Mouse (Mus musculus) fibroblast of lung, adult 2 months (primary cell): Measurements from ENCODE around the gene Btbd19.
A peak's percentile ranks its signal among the peaks of the same experiment; 100 is the strongest.

Source experiments
- DNase-seq: peaks from one replicate; pipeline ENCODE4 v3.0.0-alpha.2; 2011; ENCODE audit warnings: low read depth

Gene Btbd19

DNA sequence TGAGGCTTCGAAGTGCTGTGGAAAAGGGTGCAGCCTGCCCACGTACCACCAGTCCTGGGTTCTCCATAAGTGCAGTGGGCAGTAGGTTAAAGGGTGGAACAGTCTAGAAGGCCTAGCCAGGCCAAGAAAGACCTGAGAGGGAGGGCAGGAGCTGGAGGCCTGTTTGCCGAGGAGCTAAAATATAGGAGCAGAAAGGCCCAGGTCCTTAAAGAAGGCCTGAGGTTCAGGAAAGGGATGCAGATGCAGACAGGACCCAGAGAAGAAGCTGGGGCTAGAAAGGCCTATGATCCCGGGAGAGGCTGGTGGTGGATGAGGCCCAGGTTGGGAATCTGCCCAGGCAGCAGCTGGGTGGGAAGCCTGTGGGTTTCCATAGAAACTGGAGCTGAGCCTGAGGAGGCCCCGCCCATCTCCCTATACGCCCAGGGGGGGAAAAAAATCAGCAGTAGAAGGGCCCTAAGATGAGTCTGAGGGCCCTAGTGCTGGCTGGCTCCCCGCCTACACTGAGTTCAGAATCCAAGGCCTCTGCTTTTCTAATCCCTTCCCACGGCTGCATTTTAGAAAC lies at the start of gene Btbd19:
TSS of gene Btbd19 (minus strand) at position 378 of the 562 bp plus-strand sequence.
- DNase-seq = peak; percentile 67

DNA sequence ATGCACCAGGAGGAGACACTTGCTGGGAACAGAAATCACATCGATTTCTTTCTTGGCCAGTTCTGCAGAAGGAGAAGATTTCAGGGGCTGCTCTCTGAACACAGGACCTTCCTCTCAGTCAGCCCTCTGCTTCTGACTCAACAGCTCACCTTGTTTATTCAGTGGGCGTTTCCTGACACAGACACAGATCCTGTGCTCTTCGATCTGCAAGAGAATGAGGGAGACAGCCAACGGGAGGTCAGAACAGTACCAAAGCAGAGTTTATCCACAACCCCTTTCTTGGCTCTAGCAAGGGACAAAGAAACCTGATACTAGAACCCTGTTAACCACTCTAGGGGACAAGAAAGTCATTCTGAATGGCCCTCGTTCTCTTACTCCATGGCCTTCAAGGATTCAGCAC lies 44.4 kb upstream of the Btbd19 start:
- no peak for DNase-seq

DNA sequence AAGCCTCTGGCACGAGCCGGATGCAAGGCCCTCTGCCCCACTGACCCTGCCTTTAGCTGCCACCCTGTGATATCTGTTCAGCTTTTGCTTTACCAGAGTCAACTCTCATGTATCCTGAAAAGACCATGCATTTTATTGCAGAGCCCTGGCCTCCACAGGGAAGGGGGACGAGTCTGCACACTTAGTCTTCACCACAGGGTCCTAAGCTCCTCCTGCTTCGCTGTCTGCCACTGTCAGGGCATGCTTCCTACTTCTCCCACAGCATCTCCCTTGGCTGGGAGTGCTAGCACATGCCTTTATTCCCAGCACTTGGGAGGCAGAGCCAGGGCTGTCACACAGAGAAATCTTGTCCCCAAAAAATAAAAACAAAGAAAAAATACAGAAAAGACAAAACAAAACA lies 35.7 kb upstream of the Btbd19 start:
- no peak for DNase-seq

DNA sequence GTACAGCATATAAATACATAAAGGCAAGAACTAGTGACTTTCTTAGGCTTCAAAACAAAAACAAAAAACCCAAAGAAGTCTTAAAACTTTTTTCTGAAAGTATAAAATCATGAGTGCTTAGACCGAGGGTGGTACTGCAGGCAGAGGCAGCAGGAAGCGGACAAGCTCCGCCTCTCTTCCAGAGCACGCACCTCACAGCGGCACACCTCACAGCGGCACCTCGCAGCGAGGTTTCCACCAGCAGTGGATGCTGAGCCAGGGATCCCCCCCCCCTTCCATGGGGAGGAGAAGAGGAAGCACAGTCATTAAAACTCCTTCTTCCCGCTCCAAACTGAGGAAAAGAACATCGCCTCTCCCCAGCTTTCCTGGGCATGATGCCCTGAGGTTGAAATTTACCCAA lies 34.1 kb upstream of the Btbd19 start:
- no peak for DNase-seq

DNA sequence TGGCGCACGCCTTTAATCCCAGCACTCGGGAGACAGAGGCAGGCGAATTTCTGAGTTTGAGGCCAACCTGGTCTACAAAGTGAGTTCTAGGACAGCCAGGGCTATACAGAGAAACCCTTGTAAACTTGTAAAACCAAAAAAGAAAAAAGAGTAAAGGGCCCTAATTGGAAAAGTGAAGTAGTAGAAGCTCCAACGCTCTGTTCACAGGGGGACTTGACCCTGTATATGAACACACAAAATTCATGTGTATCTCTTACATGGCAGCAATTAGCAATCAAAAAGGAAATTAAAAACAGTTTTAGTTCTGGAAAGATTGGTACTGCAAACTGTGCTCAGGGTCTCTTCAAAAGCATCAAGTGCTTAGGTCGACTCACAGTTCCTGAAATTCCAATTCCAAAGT lies 30.8 kb upstream of the Btbd19 start:
- DNase-seq = no peak

DNA sequence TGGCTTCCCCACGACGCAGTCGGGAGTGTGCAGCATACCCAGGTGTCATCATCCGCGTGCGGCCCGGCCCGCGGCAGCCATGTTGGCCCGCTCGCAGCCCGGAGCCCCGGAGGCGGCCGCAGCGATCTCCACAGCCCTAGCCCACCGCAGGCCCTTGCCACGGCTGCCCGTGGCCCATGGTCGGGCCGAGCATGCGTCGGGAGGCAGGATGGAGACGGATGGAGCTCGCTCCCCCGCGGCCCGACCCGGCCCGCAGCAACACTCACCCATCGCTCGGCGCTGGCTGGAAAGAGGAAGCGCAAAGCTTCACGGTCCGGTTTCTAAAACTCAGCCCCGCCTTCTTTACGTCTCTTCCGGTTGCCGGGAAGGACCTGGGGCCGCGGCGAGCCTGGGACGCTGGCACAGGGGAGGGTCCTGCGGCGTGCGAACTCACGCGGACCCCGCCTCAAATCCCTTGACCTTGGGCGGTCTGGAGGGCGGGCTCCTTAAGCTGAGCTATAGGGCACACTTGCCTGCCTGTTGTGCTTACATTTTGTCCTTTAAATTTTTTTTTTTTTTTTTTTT lies 30.3 kb upstream of the Btbd19 start, which contains the start of gene Rps8:
TSS of gene Rps8 (minus strand) at position 452 of the 564 bp plus-strand sequence.
- peak; percentile 46 for DNase-seq

DNA sequence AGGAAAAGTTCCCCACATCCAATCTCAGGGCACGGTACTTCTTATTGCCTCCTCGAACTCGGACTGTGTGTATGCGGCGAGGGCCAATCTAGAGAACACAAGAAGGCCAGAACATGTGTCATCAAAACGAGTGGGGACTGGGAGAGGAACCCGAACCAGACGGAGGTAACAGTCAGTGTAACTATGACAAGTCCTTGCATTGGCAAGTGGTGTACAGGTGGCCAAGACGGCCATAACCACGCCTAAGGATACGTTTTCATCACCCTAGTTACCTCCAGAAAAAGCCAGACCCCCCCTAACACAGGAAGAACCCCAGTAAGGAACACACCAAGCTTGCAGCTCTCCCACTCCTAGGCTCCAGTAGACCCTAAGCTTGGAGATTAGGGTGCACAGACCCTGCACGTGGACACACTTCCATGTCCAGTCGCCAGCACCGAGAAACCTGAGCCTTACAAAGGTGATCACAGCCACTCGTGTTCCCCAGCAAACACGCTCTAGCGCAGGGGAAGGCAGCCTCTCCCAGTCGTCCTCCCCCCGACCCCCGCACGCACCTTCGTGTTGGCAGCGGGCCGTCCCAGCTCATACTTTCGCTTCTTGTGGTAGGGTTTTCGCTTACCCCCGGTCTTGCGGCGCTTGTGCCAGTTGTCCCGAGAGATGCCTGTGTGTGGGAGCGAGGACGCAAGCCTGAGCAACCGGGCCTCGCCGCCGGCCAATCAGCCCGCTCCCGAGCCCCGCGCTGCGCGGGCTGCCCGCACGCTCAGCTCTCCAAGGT lies 29.7 kb upstream of the Btbd19 start:
- no peak for DNase-seq

DNA sequence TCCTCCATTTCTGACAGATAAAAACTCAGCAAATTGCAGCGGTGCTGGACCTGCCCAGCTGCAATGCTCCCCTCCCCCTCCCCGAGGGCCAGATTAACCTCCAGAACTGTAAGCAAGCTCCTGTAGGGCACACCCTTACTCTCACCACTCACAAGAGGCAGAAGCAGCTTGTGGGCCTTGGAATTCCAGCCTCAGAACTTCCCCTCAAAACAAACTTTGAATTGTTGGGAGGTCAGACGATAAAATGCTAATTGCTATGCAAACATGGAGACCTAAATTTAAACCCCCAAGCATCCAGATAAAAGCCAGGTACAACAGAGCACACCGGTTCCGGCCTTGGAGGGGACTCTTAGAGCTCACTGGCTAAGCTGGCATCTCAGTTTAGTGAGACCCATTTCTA lies 27.2 kb upstream of the Btbd19 start:
- no peak for DNase-seq

DNA sequence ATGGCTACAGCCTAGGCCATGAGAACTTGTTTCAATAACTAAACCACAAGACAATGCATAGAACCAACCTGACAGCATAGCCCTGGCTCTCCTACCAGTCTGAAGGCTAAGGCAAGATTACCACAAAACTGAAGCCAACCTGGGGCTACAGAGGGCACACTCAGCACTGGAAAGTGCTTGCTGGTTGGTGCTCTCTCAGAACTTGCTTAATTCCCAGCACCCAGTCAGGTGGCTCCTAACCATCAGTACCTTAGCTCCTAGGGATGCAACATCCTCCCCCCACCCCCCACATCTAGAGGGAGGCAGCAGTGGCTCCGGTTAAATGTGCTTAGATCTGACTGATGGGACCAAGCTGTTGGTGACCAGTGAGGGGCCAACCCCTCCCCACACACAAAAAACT lies 25.9 kb upstream of the Btbd19 start:
- no peak for DNase-seq

DNA sequence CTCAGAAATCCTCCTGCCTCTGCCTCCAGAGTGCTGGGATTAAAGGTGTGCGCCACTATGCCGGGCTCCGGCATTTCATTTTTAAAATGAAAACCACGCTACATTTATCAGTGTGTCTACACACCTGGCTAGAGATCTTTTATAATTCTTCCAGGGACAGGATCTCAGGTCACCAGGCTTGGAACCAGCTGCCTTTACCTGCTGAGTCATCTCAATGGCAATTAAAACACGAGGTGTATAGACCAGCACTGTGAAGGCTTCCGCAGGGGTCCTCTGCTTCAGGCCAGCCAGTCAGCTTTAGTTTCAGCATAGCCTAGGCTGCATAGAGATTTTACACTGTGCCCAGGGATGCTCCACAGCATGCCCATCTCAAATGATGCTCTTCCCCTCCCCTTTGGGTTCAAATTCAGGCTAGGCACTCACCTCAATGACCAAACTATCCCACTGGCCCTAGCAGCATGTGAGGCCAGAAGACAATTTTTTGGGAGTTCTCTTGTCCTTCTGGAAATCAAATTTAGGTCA lies 24.7 kb upstream of the Btbd19 start:
- no peak for DNase-seq

DNA sequence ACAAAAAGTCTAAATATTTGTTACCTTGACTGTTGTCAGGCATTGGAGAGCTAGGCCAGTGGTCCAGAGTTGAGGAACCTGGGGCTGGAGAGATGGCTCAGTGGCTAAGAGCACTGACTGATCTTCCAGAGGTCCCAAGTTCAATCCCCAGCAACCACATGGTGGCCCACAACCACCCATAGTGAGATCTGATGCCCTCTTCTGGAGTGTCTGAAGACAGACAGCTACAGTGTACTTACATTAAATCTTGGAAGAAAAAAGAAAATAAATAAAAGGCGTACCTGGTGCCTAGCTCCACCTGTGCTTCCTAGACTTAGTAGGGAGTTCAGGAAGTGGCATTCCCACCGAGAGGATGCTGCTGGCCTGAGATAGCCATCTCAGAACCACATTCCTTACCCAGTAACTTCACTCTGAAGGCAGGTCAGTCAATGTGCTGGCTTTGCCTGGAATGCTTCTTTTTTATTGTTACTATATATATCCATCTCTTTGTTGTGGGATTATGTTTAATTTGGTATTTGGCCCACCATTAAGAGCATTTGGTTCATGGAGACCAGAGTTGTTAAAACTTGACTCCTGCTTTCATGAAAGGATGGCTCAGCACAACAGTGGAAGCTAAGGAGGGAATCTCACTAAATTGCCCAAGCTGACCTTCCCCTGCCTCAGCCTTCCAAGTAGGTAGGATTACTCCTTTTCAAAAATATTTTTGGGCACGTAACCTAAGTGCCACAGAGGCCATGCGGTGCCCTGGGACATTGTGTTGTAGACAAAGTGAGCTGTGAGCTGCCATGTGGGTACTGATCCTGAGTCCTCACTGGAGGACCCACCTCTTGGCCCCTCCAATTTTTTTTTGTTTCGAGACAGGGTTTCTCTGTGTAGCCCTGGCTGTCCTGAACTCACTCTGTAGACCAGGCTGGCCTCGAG lies 24.0 kb upstream of the Btbd19 start:
- no peak for DNase-seq

DNA sequence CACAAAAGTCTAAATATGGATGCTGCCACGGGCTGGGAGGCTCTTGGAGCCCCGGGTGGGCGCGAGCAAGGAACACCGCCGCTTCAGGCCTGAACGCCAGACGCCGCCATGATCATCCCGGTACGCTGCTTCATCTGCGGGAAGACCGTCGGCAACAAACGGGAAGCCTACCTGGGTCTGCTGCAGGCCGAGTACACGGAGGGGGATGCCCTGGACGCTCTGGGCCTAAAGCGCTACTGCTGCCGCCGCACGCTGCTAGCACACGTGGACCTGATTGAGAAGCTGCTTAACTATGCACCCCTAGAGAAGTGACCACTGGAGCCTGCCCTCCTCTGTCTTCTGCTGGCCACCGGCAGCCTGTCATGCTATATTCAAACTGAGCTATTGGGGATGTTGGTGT lies 23.3 kb upstream of the Btbd19 start:
- no peak for DNase-seq

DNA sequence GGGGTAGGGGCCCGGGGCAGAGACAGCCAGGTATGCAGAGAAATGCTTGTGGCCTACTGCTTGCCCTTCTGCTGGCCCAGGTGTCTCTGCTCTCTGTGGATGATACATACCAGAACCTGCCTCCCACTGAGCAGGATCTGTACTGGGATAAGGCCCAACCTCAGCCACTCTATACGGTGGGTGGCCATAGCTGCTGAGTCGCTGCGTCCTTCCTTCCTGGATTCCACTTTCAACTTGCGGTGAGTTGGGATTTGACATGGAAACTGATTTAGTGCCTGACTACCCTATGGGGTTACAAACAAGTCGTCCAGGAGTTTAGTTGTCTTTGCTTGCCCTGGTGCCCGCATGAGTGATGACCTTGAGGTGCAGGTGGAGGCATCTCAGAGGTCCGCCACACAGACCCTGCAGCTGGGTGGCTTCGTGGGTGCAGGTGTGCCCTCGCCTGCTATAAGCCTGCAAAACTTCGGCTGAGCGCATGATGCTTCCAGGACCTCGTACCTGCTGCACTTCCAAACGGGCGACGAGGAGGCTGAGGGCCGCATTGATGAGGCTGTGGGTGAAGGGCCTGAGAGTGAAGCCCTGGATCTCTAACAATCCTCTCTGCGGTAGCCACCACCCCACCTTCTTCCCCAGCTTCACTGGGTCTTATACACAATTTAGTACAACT lies 22.7 kb upstream of the Btbd19 start:
- DNase-seq = no peak

DNA sequence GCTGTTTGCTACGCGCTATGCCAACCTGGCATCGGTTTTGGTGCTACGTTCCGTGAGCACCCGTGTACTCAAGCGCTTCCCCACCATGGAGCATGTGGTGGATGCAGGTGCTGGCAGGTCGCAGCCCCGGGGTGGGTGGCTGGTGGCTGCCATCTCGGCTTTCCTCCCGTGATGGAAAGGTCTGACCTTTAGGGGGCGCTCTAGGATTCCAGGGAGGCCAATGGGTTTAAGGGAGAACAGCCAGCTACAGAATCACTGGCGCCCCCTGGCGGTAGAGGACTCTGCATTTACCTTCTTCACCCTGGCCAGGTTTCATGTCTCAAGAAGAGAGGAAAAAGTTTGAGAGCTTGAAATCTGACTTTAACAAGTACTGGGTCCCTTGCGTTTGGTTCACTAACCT lies 20.7 kb upstream of the Btbd19 start:
- DNase-seq = peak; percentile 47

DNA sequence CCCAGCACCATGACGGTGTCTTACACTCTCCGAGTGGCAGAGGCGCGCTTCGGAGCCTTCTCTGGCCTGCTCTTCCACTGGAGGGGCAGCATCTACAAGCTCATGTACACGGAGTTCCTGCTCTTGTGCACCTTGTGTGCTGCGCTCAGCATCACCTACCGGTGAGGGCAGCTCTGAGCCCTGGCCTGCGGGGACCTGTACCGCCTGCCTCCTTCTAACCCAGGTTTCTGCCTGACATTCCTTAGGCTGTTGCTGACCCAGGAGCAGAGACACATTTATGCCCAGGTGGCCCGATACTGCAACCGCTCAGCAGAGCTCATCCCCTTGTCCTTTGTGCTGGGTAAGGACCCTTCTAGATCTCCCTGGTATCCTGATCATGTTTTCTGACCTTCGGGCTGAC lies 19.7 kb upstream of the Btbd19 start:
- DNase-seq = no peak

DNA sequence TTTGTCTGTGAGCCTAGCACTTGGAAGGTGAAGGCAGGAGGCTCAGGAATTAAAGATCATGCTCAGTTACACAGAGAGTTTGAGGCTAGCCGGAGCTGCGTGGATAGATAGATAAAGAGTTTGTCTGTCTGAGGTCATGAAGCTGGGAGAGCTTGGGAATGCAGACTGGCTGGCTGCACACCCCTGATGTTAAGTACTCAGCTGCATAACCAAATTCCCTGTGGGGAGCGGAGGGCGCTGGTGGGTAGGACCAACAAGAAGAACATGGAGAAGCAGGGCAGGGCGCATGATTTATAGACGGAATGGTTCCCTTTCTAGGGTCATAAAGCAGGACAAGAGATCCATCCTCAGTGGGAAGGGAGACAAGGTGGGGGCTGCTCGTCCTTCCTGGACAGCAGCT lies 17.5 kb upstream of the Btbd19 start:
- no peak for DNase-seq

DNA sequence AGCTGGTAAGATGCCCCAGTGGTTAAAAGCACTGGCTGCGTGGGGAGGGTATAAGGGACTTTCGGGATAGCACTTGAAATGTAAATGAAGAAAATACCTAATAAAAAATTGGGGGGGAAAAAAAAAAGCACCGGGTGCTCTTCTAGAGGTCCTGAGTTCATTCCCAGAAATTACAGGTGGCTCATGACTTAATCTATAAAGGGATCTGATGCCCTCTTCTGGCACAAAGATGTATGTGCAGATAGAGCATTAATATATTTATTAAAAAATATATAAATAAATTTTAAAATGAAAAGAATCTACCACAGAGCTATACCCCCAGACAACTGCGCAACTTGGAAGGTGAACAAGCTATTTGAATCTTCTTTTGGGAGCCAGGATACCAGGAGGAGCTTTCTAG lies 15.1 kb upstream of the Btbd19 start:
- no peak for DNase-seq

DNA sequence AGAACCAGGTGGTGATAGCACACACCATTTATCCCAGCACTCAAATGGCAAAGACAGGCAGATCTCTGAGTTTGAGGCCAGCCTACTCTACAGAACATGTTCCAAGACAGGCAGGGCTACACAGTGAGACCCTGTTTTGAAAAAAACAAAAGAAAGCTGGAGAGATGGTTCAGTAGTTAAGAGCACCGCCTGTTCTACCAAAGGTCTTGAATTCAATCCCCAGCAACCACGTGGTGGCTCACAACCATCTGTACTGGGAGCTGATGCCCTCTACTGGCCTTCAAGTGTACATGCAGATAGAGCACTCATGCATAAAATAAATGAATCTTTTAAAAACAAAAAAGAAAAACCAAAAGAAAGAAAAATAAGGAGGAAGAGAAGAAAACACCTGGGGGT lies 13.7 kb upstream of the Btbd19 start:
- DNase-seq = no peak

DNA sequence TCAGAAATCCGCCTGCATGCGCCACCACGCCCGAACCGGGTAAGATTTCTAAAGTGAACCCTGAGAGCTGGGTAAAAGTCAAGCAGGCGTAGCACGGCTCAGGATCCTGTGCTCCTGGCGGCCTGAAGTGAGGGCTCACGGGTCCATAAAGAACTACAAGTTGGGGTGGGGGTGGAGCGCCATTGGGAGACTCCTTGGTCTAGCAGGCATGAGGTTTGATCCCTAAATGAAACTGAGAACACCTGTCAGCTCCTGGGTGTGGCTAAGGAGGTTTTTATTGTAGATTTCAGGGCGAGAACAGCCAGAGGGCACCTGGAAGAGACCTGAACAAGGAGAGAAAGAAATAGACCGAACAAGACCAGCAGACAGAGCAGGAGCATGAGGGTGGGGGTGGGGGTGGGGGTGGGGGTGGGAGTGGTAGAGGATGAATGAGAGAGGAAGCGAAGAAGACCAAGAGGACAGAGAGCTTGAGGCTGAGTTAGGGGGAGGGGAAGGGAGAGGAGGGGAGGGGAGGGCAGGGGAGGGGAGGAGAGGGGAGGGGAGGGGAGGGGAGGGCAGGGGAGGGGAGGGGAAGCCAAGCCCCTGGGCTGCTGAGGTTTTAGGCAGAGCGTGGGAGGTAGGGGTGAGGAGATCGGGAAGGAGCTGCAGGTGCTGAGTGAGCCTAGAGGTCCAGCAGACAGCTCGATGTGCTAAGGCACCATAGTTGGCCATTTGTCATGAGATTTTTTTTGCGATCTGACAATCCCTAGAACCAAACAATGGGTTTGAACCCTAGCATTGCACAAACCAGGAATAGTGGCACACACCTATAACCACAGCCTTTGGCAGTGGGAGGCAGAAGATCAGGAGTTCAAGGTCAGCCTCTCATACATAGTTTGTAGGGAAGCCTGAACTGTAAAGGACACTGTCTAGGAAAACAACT lies 13.0 kb upstream of the Btbd19 start:
- DNase-seq = no peak

DNA sequence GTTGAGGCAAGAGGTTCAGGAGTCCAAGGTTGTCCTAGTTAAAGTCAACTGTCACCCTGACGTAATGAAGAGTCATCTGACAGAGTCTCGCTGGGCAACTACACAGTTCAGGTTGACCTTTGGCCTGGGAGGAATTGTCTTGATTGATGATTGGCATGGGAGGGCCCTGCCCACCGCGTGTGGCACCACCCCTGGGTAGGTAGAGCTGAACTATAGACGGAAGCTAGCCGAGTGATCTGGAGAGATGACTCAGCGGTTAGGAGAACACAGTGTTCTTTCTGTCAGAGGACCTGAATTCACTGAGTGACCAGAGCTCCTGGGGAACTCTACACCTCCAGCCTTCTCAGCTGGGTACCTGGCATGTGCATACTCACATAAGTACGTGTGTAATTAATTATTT lies 10.5 kb upstream of the Btbd19 start:
- DNase-seq = no peak

DNA sequence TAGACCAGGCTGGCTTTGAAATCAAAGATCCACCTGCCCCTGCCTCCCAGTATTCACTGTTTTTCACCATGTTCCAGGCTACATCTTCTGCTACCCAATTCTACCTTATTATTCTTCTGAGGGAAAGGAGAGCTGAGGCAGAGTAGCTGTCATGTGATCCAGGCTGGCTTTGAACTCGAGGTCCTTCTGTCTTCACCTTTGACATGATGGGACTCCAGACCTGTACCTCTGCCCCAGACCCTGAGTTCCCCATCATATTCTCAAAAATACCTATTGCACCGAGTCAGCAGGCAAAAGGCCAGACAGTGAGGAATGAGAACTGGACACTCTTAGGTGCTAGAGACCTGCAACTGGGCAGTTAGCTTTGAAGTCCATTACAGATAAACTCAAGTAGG lies 9.1 kb upstream of the Btbd19 start:
- no peak for DNase-seq
